Mouse (Mus musculus) midbrain, postnatal 0 days (tissue): ENCODE results near the gene Nr6a1. TPM values are rescaled to one million over a fixed set of nuclear protein-coding genes. Genes with fewer than 3 reads are reported as not detected.

Source experiments
- ATAC-seq: fragments of 200-750 bp; cut with Nextera tagmentation; 2 replicates; pipeline ENCODE4 v1.8.0; 2017; ENCODE audit warnings: moderate number of reproducible peaks, mild to moderate bottlenecking, moderate TSS enrichment, moderate library complexity; ENCODE audit not compliant: low FRiP score
- DNase-seq: peaks from one replicate; pipeline ENCODE4 v3.0.0-alpha.2; 2015; ENCODE audit warnings: low spot score
- H3K27ac ChIP-seq: fragments of 300-500 bp; sonication (generic); 2 replicates; pipeline ENCODE4 v1.5.1; 2014; ENCODE audit warnings: low read depth, mild to moderate bottlenecking, low read length, mixed read lengths
- H3K27me3 ChIP-seq: fragments of 300-500 bp; sonication (generic); 2 replicates; pipeline ENCODE4 v1.6.1; 2014; ENCODE audit warnings: low read length, control low read depth, mixed read lengths; ENCODE audit not compliant: insufficient read depth
- H3K36me3 ChIP-seq: fragments of 300-500 bp; sonication (generic); 2 replicates; pipeline ENCODE4 v1.6.1; 2014; ENCODE audit warnings: low read length, control low read depth, mixed read lengths; ENCODE audit not compliant: insufficient read depth
- H3K4me1 ChIP-seq: fragments of 300-500 bp; sonication (generic); 2 replicates; pipeline ENCODE4 v1.6.1; 2014; ENCODE audit warnings: mild to moderate bottlenecking, control low read depth, antibody characterized with exemption, low read length, mixed read lengths; ENCODE audit not compliant: insufficient read depth
- H3K4me2 ChIP-seq: fragments of 300-500 bp; sonication (generic); 2 replicates; pipeline ENCODE4 v1.6.1; 2014; ENCODE audit warnings: low read depth, mild to moderate bottlenecking, low read length, mixed read lengths; ENCODE audit not compliant: poor library complexity, severe bottlenecking
- H3K4me3 ChIP-seq: fragments of 300-500 bp; sonication (generic); 2 replicates; pipeline ENCODE4 v1.5.1; 2014; ENCODE audit warnings: low read depth, mild to moderate bottlenecking, low read length, moderate library complexity
- H3K9ac ChIP-seq: fragments of 300-500 bp; sonication (generic); replicated peaks from 2 replicates; pipeline ENCODE4 v1.6.1; 2014; ENCODE audit warnings: mild to moderate bottlenecking, low read length, moderate library complexity, mixed read lengths; ENCODE audit not compliant: poor library complexity, severe bottlenecking
- H3K9me3 ChIP-seq: fragments of 300-500 bp; sonication (generic); 2 replicates; pipeline ENCODE4 v1.6.1; 2016; ENCODE audit warnings: low read length, control low read depth
- CTCF ChIP-seq: IDR thresholded peaks from 2 replicates; pipeline ENCODE4 v1.5.1; 2016; ENCODE audit warnings: antibody characterized with exemption, mild to moderate bottlenecking
- WGBS: fragments of 180-500 bp; shearing (Covaris S2); extraction: QIAGEN DNeasy Blood & Tissue Kit; methylation state at CpG from one replicate; pipeline ENCODE4 v1.1.7; 2014; 5-methylcytosine and 5-hydroxymethylcytosine counted together
- polyA plus RNA-seq: library from polyadenylated mRNA; unstranded; fragments of >200 nt; fragmentation: Nextera tagmentation; extraction: Ambion mirVana; gene quantifications from 2 replicates; pipeline ENCODE4 v1.2.1, GENCODE M21; 2015
- total RNA-seq: library from RNA; depleted of rRNA; stranded (reverse); fragments of >200 nt; gene quantifications from 2 replicates; pipeline ENCODE4 v1.2.3, GENCODE M21; 2014

The Nr6a1 gene
- total and polyA plus RNA-seq, 2 experiments from 2014 or later = 0.93 to 4.9 TPM

GRCm38 (mm10) chr2:38720661-38721060 lies 206.8 kb downstream of the Nr6a1 start:
- H3K4me3 ChIP-seq = no peak overlapping the region
- no peak overlapping the region for H3K9ac ChIP-seq
- WGBS = 29% methylated on average over 2 of the region's 2 CpGs
- no peaks in the 10 kb centered on the region for H3K9me3 ChIP-seq
- no peak overlapping the region for H3K27ac ChIP-seq
- no peak for ATAC-seq
- no peaks in the 10 kb centered on the region for H3K36me3 ChIP-seq
- H3K27me3 ChIP-seq = peaks cover 4% of the 10 kb centered on the region; the same call in 1 of the 2 replicates
- TF ChIP-seq CTCF = no peak
- DNase-seq = no peak
- H3K4me1 ChIP-seq = no peaks in the 10 kb centered on the region
- H3K4me2 ChIP-seq = no peak overlapping the region

GRCm38 (mm10) chr2:38719354-38719753 lies 208.1 kb downstream of the Nr6a1 start:
- Histone ChIP-seq H3K4me1 (no peaks in the 10 kb centered on the region), H3K27me3 (peaks cover 4% of the 10 kb centered on the region; the same call in 1 of the 2 replicates), H3K4me3 (no peak overlapping the region), H3K9ac (no peak overlapping the region), H3K27ac (no peak overlapping the region), H3K9me3 (no peaks in the 10 kb centered on the region), H3K36me3 (no peaks in the 10 kb centered on the region), H3K4me2 (no peak overlapping the region)
- no peak for TF ChIP-seq CTCF
- WGBS = 81% methylated on average over 6 of the region's 6 CpGs
- ATAC-seq (no peak), DNase-seq (no peak)

DNA sequence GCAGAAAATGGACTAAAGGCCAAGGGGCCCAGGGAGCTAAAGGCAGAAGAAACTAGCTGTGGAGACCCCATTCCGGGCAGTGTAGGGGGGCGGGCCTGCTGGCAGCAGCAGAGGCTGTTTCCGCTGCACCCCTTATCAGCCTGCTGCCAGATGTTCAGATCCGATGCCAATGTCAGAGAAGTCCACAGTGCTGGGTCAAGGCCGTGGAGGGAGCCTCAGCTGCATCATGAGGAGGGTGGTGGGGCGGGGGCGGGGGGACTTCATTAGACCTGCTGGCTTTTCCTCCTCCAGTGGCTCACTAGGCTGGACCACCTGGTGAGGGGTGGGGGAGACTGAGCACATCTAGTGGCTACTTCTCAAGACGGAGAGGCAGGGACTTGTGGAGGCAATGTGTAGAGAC lies 208.8 kb downstream of the Nr6a1 start:
- H3K36me3 ChIP-seq = no peaks in the 10 kb centered on the region
- 70% methylated on average over 8 of the region's 8 CpGs for WGBS
- H3K4me3 ChIP-seq = no peak overlapping the region
- no peak overlapping the region for H3K9ac ChIP-seq
- peaks cover 6% of the 10 kb centered on the region; the same call in 1 of the 2 replicates for H3K27me3 ChIP-seq
- H3K4me2 ChIP-seq = no peak overlapping the region
- no peak overlapping the region for H3K27ac ChIP-seq
- no peak for TF ChIP-seq CTCF
- no peaks in the 10 kb centered on the region for H3K9me3 ChIP-seq
- DNase-seq = no peak
- no peak for ATAC-seq
- H3K4me1 ChIP-seq = no peaks in the 10 kb centered on the region

GRCm38 (mm10) chr2:38717436-38717835 lies 210.1 kb downstream of the Nr6a1 start:
- Histone ChIP-seq H3K27me3 (peaks cover 18% of the 10 kb centered on the region), H3K9ac (no peak overlapping the region), H3K4me3 (no peak overlapping the region), H3K27ac (no peak overlapping the region), H3K9me3 (no peaks in the 10 kb centered on the region), H3K4me2 (no peak overlapping the region), H3K4me1 (no peaks in the 10 kb centered on the region), H3K36me3 (no peaks in the 10 kb centered on the region)
- TF ChIP-seq CTCF = no peak
- DNase-seq (no peak), ATAC-seq (no peak)
- 89% methylated on average over 2 of the region's 2 CpGs for WGBS

GRCm38 (mm10) chr2:38714324-38714723 lies 213.2 kb downstream of the Nr6a1 start, which contains the start of gene Nr5a1:
Nr5a1 (minus strand) TSS chr2:38714542.
- Histone ChIP-seq H3K9me3 (no peaks in the 10 kb centered on the region), H3K27ac (no peak within 1 kb of the TSS), H3K27me3 (peaks cover 24% of the 10 kb centered on the region; the same call in 1 of the 2 replicates), H3K9ac (no peak within 1 kb of the TSS), H3K4me2 (no peak within 1 kb of the TSS), H3K4me3 (no peak within 1 kb of the TSS), H3K36me3 (no peaks in the 10 kb centered on the region), H3K4me1 (peaks cover 4% of the 10 kb centered on the region; the same call in 1 of the 2 replicates)
- TF ChIP-seq CTCF = no peak
- no peak for ATAC-seq
- WGBS = 96% methylated on average over 13 of the region's 13 CpGs
- DNase-seq = no peak

DNA sequence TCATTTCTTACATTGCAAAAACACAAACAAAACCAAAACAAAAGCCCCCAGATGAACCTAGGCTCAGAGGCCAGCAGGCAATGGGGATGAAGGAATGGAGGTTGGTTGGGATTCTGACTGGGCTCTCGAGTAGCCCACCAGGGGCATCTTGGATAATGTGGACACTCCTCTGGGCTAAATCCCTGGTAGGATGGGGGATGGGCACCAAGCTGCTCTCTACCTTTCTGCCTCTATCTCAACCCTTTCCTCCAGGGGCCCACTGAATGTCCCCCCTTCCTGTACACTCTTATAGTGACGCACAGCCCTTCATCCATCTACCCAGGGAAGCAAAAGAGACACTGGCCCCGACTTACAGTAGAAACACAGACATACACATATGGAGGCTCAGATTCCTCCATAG lies 213.9 kb downstream of the Nr6a1 start:
- TF ChIP-seq CTCF = no peak
- H3K27ac ChIP-seq = no peak overlapping the region
- 79% methylated on average over 3 of the region's 3 CpGs for WGBS
- peaks cover 31% of the 10 kb centered on the region for H3K27me3 ChIP-seq
- no peak overlapping the region for H3K9ac ChIP-seq
- no peak for DNase-seq
- H3K4me1 ChIP-seq = peaks cover 4% of the 10 kb centered on the region; the same call in 1 of the 2 replicates
- H3K36me3 ChIP-seq = no peaks in the 10 kb centered on the region
- H3K4me2 ChIP-seq = no peak overlapping the region
- H3K4me3 ChIP-seq = no peak overlapping the region
- no peak for ATAC-seq
- H3K9me3 ChIP-seq = no peaks in the 10 kb centered on the region
